Mouse (Mus musculus) gonadal fat pad, adult 2 months (tissue): Measurements from ENCODE around the gene Cacnb2. TPM values are rescaled to one million over a fixed set of nuclear protein-coding genes. Genes with fewer than 3 reads are reported as not detected.

Experiments
- DNase-seq: peaks from one replicate; pipeline ENCODE4 v3.0.0-alpha.2; 2012; ENCODE audit warnings: low read depth
- polyA plus RNA-seq: library from polyadenylated mRNA; depleted of rRNA; stranded (reverse); fragments of >200 nt; gene quantifications from 2 replicates; pipeline ENCODE4 v1.2.3, GENCODE M21; 2012

Cacnb2 gene
- polyA plus RNA-seq, 1 experiment = 2.2 TPM

GRCm38 (mm10) chr2:14862981-14863380 is 260.1 kb downstream of the Cacnb2 start:
- DNase-seq = no peak

DNA sequence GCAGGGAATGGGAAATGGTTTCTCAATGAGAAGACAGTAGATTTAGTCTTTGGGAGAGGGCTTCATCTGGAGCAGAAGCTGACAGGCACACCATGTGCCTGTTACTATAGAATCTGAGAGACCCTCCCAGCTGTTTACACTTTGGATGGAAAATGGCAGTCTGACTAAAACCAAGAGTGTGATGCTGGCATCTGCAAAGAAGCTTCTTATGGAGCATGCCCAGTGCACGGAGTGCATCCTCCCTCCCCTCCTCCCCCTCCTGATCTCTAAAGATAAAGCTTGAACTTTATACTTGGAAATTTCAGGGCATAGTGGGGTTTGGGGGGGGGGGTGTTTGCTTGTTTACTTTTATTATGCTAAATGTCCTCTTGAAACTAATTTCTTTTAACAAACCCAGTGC is 270.2 kb downstream of the Cacnb2 start:
- no peak for DNase-seq

GRCm38 (mm10) chr2:14873701-14874181 is 270.9 kb downstream of the Cacnb2 start:
- no peak for DNase-seq

DNA sequence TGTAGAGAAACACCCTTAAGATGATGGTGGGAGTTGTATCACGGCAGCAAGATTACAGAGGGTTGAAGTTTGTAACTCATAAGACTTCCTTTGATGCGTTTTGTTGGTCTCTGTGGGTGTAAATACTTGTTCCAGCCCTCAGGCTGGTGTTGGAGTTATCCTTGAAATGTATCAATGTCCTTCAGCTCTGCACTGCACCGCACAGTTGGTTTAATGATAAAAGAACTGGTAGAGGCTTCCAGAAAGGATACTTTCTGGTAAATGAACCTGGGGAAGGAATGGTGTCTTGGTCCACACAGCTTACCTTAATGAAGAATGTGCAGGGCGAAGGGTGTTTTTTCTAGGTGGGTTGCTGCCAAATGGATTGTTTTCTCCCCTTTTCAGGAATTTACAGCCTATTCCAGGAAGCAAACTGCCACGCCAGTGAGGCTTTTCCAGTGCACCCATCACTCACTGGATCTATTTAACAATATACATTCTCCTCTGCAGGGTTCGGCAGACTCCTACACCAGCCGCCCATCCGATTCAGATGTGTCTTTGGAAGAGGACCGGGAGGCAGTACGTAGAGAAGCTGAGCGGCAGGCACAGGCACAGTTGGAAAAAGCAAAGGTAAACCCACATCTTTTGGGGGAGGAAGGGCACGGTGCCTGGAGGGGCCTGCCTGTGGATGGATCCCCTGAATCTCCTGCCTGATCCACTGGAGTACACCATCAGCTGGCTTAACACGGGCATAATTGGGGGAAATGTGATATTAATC is 271.6 kb downstream of the Cacnb2 start:
- DNase-seq = no peak

GRCm38 (mm10) chr2:14875121-14875520 is 272.2 kb downstream of the Cacnb2 start:
- DNase-seq = no peak

- no peak for DNase-seq
These were observed 272.7 kb downstream of the Cacnb2 start for GRCm38 (mm10) chr2:14875616-14876015.

- DNase-seq = no peak
These were observed 276.1 kb downstream of the Cacnb2 start for GRCm38 (mm10) chr2:14878953-14879352.

DNA sequence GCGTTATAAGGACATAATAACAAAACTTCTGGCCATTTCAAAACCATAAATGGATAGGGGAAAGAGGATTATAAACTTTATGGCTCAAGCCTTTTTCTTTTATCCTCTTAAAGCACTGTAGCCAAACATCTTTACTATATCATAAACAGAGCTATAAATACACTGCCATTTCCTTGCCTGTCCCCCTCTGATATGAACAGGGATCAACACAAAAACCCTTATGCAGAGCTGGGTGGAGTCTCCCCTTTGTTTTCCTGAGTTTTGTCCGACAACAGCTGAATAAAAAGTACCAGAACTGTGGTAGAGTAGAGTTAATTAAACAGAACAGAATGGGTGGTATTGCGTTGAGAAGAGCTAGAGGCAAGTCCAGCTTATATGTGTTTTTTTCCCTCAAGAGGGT is 280.6 kb downstream of the Cacnb2 start:
- DNase-seq = no peak

DNA sequence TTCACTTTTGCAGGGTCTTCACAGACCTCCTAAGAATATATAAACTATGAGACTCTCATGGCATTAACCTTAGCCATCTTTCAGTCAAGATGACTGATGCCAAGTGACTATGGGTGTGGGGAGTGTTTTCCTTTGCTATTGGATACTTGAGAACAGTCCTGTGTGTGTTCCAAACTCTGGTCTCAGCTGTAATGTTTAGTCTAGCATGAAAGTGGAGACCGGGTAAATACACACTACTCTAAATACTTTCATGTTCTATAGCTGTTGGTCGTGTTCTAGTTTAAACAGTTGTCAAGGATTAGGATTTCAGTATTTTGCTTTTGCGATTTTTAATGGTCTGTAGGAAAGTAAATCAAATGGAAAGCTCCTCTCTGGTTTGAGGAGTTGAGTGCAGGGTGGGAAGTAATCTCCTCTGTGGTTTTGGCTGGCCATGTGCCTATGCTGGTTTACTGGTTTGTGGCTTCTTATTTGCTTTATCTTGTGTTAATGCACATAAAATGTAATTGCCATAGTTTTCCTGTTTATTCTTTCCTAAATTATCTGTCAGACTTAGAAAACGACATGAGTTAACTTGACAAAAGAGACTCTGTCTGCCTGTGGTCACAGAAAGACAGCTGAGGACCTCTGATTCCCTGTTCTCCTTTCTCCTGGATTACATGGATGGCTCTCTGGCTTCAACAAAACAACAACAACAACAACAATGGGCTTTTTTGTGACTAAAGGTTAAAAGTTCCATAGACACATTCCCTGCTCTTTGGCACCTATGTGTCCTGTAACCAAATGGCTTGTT is 285.7 kb downstream of the Cacnb2 start:
- no peak for DNase-seq

DNA sequence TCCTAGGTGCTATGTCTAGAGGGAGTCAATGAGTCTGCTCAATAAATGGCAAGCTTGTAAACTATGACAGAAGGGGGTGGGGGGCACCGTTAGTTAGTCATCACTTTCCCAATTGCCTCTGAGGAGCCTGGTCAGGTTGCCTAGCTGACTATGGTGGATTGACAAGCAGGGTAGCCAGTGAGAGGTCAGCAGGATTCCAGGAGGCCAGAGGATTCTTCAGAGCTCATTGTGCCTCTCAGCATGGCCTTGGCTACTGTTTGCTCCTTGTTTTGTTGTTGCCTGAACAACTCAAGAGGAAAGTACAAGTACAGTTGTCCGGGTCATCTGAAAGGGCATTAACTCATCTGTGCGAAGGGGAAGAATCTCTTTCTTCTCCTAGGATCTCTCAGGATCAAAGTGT is 300.9 kb downstream of the Cacnb2 start:
- DNase-seq = no peak

DNA sequence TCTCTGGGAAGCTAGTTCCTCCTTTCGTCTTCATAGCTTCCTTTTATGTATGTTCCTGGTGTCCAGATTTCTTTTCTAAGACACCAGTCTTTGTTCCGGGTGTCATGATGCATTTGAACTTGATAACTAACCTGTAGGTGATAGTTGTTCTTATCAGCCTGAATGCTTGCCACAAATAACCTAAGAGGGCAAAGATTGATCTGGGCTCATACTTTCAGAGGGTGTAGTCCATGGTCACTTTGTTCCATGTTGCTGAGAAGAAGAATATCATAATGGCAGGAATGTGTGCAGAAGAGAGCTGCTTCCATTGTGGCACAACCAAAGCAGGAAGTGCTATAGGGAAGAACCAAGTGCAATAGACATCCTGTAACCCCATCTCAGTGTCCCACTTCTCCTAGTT is 302.0 kb downstream of the Cacnb2 start:
- DNase-seq = no peak

- no peak for DNase-seq
These were observed 304.4 kb downstream of the Cacnb2 start for GRCm38 (mm10) chr2:14907124-14907925.

DNA sequence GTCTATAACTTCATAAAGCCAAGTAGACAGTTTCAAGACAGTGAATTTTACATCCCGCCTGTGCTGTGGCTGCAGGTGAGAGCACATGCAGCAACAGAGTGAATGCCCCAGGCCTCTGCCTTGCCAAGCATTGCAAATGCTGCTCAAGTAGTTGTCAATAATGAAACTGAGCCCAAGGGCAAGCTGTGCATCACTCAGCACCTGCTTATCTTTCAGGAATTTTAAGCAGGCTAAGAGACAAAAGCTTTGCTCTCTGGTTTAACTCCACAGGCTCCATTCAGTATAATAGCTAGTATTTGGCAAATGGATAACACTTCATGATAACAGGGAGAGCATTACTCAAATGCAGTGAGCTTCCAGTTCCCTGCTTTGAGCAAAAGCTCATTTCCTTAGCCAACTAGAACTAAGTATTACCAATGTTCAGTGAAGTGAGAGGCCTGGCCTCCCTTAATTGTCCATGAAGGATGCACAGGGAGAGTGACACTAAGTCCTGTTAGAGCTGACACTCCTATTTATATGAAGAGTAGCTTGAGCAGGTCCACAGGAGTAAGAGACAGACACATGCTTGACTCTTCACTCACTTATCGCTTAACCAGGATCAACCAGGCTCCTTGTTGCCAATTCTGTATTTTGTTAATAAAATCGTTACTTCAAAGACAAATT is 314.8 kb downstream of the Cacnb2 start:
- no peak for DNase-seq

DNA sequence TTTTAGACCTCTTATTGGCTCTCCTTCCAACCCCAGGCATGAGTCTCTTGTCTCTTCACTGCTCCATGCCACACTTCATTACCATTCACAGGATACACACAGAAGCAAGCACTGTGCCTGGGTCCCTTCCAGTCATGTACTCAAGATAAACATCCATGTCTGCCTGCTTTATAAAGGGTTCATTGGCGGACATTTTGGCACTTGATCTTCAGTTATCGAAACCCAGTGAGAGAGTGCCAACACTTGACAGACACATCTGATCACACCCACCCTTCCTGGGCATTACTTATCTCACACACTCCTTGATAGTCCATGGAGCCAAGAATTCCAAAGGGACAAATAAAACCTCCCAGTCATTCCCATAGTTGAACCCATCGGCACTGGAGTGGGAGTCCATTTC is 327.0 kb downstream of the Cacnb2 start:
- no peak for DNase-seq

DNA sequence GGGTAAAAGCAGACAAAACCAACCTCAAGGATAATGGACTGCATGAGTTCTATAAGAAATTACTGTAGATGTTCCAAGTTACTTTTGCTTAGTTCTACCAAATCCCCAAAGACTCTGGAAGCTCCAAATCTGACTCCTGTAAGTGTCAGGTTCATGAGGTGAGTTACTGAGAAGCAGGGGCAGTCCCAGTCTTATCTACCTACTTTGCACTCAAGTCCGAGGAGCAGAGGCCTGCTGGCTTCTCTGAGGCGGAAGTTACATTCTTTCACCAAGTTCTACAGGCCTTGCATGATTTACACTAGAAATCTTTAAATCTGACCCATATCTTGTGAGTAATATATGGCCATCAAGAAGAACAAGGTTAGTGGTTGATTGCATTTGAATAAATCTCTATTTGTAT is 329.1 kb downstream of the Cacnb2 start:
- DNase-seq = no peak

GRCm38 (mm10) chr2:14936492-14936891 is 333.6 kb downstream of the Cacnb2 start:
- DNase-seq = no peak

DNA sequence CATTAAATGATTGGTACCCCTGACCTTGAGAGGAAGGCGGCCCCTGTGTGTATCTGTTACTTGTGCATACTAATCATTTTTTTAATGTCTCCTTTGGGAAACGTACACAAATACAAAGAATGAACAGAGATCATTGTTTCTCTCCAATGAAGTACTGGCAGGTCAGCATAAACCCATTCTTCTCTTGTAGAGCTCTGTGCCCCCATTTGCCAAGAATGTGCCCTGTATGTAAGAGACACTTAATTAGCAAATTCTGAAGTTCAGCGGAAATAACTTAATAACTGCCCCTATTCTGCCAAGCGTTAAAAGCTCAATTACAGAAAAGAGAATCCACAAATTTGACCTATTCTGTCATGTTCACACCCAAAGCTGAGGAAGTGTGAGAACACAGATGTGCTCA is 339.4 kb downstream of the Cacnb2 start:
- DNase-seq = no peak

- DNase-seq = no peak
These were observed 340.9 kb downstream of the Cacnb2 start for GRCm38 (mm10) chr2:14943691-14944357.

- no peak for DNase-seq
These were observed 350.2 kb downstream of the Cacnb2 start for GRCm38 (mm10) chr2:14953090-14953489.

- DNase-seq = no peak
These were observed 358.1 kb downstream of the Cacnb2 start for GRCm38 (mm10) chr2:14960963-14961488.

DNA sequence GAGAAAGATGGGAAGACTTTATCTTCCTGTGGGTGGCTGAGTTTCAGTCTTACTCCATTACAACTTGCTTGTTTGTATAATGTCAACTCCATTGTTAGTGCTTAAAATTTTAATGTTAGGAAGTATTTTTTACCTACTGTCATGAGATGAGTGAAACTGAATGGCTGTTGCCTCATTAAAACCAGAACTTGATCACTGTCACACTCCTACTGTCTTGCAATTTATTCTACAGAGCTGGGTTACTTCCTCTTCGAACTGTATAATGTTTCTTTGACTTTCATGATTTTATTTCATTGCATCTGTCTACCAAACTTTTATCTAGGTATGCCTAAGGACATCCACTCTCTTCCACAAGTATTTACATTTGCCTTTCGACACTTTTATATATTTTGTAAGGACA is 358.6 kb downstream of the Cacnb2 start:
- no peak for DNase-seq
